Mouse (Mus musculus) kidney, adult 2 months (tissue): ENCODE data around the gene Fam76b. TPM values are rescaled to one million over a fixed set of nuclear protein-coding genes. Genes with fewer than 3 reads are reported as not detected.
A peak's percentile ranks its signal among the peaks of the same experiment; 100 is the strongest.

Experiments
- DNase-seq: peaks from one replicate; pipeline ENCODE4 v3.0.0; 2021
- H3K27ac ChIP-seq: fragments of 200-500 bp; 2 replicates; pipeline ENCODE4 v1.5.1; 2012; ENCODE audit warnings: low read depth, low read length, control low read depth, inconsistent platforms; ENCODE audit not compliant: insufficient read depth
- H3K27me3 ChIP-seq: fragments of 200-500 bp; replicated peaks from 2 replicates; pipeline ENCODE4 v1.6.1; 2012; ENCODE audit warnings: mild to moderate bottlenecking, moderate library complexity, low read length, inconsistent platforms; ENCODE audit not compliant: control insufficient read depth, insufficient read depth
- H3K36me3 ChIP-seq: fragments of 200-500 bp; 2 replicates; pipeline ENCODE4 v1.6.1; 2012; ENCODE audit warnings: mild to moderate bottlenecking, moderate library complexity, low read length, inconsistent platforms; ENCODE audit not compliant: control insufficient read depth, insufficient read depth
- H3K4me1 ChIP-seq: fragments of 200-500 bp; 2 replicates; pipeline ENCODE4 v1.6.1; 2011; ENCODE audit warnings: low read length; ENCODE audit not compliant: control insufficient read depth, insufficient read depth
- H3K4me3 ChIP-seq: fragments of 200-500 bp; 2 replicates; pipeline ENCODE4 v1.5.1; 2011; ENCODE audit warnings: mild to moderate bottlenecking, low read depth, low read length, control low read depth; ENCODE audit not compliant: insufficient read depth
- CTCF ChIP-seq: fragments of 200-500 bp; conservative IDR thresholded peaks from 2 replicates; pipeline ENCODE4 v1.5.1; 2011; ENCODE audit warnings: low read depth, mild to moderate bottlenecking, control low read depth, low read length, moderate library complexity, mixed read lengths; ENCODE audit not compliant: insufficient read depth, insufficient read length
- POLR2A ChIP-seq: fragments of 200-500 bp; IDR thresholded peaks from one replicate; pipeline ENCODE4 v1.6.1; 2011; ENCODE audit warnings: low read depth, low read length, control low read depth
- WGBS: fragments of 180-500 bp; shearing (Covaris S2); methylation state at CpG from one replicate; pipeline ENCODE4 v1.1.7; 2018; 5-methylcytosine and 5-hydroxymethylcytosine counted together
- polyA plus RNA-seq: library from polyadenylated mRNA; depleted of rRNA; stranded (reverse); fragments of >200 nt; gene quantifications from 2 replicates; pipeline ENCODE4 v1.2.3, GENCODE M21; 2012

Fam76b gene
- polyA plus RNA-seq, 1 experiment, result 4.0 TPM

- no peak for DNase-seq
- H3K27ac ChIP-seq, result no peak overlapping the region
Measured at GRCm38 (mm10) chr9:13835256-13835655, 7.7 kb downstream of the Fam76b start.

DNA sequence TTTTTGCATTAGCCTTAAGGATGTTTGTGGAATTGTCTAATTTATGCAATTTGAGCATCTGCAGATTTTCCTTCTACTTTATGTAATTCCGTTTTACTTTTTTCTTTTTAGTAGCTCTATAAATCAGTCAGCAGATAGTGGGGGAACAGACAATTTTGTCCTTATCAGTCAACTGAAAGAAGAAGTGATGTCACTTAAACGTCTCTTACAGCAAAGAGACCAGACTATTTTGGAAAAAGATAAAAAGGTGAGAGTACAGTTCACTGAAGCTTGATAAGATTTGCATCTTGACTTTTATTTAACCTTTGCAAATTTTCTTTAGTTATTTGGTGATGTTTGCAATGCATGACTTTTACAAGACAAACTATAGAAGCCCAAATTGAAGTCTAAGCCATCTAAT, 9.2 kb downstream of the Fam76b start:
- Histone ChIP-seq H3K27ac (no peak overlapping the region), H3K4me1 (no peaks in the 10 kb centered on the region), H3K36me3 (peaks cover 22% of the 10 kb centered on the region), H3K27me3 (no peaks in the 10 kb centered on the region), H3K4me3 (no peak overlapping the region)
- WGBS, result 67% methylated on average over 2 of the region's 2 CpGs
- no peak for DNase-seq
- no peak for TF ChIP-seq CTCF
- no peak for TF ChIP-seq POLR2A

More at GRCm38 (mm10) chr9:13835256-13835655, 7.7 kb downstream of the Fam76b start:
- Histone ChIP-seq H3K4me1 (no peaks in the 10 kb centered on the region), H3K36me3 (peaks cover 21% of the 10 kb centered on the region), H3K27me3 (no peaks in the 10 kb centered on the region), H3K4me3 (no peak overlapping the region)
- 77% methylated on average over 3 of the region's 3 CpGs for WGBS
- no peak for TF ChIP-seq POLR2A
- no peak for TF ChIP-seq CTCF

DNA sequence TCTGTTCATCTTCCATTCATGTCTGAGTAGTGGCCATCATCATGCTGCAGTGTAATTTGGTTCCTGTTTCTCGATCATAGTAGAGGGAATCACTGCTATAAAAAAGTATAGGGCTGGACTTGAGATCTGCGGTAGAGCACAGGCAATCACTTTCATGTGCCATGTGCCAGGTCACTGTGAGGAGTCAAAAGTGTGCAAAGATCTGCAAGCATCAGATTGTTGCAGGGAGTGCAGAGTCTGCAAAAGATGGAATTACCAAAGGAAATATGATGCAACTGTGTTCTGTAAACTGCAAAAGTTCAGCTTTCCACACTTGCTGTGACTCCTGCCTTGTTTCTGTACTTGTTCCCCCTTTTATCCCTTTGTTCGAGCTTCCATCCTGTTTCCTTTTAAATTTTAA, 20.1 kb downstream of the Fam76b start:
- H3K36me3 ChIP-seq, result peaks cover 1% of the 10 kb centered on the region; the same call in 1 of the 2 replicates
- no peaks in the 10 kb centered on the region for H3K4me1 ChIP-seq
- H3K27ac ChIP-seq, result no peak overlapping the region
- WGBS, result 71% methylated on average over 3 of the region's 3 CpGs
- H3K4me3 ChIP-seq, result no peak overlapping the region
- H3K27me3 ChIP-seq, result no peaks in the 10 kb centered on the region
- TF ChIP-seq CTCF (no peak), POLR2A (no peak)
- DNase-seq, result no peak

DNA sequence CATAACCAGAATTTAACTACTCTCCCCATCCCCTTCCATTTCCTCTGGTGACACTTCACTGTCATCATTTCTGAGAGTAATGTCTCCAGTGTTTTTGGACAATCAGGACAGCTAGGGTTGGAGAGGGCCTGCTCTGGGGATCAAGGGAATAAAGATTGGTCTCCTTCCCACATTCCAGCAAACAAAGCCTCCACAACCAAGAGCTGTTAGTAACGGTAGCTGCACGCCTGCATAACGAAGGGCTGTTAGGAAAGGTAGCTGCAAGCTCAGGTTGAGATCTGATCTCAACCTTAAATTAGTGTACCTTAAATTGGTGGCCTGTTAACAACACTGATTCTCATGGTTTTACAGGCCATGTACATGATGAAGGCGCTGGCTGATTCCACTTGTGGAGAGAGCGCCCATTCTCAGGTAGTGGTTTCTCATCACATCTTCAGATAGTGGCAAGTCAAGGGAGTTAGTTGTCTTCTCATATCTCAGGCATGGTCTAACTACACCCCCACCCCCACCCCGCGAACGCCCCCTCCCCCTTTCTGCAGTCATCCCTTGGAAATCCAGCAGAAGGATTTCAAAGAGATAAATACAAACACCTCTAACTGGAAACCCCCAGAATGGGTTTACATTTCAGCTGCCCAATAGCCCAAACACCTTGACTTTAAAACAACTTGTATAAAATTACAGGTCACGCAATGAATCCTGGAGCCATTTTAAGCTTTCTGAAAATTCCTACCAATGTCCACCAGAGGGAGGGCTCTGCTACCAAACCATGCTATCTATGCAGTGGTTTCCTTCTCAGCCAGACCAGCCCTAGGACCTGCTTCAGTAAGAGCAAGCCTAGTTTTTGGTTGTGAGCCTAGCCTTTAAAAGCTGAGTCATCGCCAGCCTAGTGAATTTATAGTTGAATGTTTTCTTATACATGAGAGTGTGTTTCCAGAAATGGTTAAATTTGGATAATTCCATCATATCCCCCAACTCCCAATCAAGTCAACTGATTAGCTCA, 21.3 kb downstream of the Fam76b start:
- WGBS, result 62% methylated on average over 10 of the region's 10 CpGs

DNA sequence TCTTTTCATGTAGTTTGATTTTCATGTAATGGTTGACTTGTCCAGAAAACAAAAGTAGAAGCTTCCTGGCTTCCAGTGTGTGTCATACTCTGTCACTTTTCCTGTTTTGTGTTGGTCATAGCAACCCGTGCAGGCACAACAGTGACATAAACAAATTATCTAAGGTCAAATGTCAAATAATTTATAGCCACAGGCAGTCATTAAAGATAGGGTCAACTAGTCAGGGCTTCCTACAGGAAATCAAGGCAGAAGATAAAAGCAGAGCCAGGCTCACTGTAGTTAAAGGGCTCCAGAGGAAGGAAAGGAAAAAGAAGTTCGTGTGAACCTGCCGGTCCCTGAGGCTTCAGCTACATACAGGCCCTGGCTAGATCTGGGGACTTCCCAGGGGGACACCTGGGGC, 26.4 kb downstream of the Fam76b start:
- DNase-seq, result peak; percentile 38
- TF ChIP-seq POLR2A (no peak), CTCF (no peak)
- no peaks in the 10 kb centered on the region for H3K36me3 ChIP-seq
- H3K4me3 ChIP-seq, result no peak overlapping the region
- no peaks in the 10 kb centered on the region for H3K4me1 ChIP-seq
- 52% methylated on average over 3 of the region's 3 CpGs for WGBS
- no peak overlapping the region for H3K27ac ChIP-seq
- no peaks in the 10 kb centered on the region for H3K27me3 ChIP-seq

More for the DNA sequence above, 21.3 kb downstream of the Fam76b start:
- TF ChIP-seq CTCF (peak; percentile 49), POLR2A (no peak)
- peak; percentile 50 for DNase-seq
- Histone ChIP-seq H3K36me3 (peaks cover 1% of the 10 kb centered on the region; the same call in 1 of the 2 replicates), H3K27ac (no peak overlapping the region), H3K4me1 (no peaks in the 10 kb centered on the region), H3K4me3 (no peak overlapping the region), H3K27me3 (no peaks in the 10 kb centered on the region)

DNA sequence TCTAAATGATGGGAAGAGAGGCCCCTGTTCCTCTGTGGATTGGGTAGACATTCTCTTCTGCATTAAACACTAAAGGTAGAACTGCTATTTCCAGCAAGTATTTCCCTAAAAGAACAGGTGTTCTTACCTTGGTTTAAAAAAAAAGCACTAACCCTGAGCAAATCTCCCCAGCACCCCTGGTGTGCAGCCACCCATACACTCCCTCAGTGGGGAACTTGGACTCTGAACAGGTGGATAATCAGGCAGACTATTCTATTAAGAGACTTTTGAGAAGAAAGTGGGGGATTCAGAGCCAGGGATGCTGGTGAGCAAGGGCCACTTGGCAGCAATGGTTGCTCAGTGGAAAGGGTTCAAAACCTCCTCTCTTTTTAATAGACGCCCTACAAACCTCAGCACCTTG, 28.7 kb downstream of the Fam76b start:
- 50% methylated on average over 1 of the region's 1 CpGs for WGBS
- no peak overlapping the region for H3K27ac ChIP-seq
- peak; percentile 47 for DNase-seq
- no peaks in the 10 kb centered on the region for H3K27me3 ChIP-seq
- no peaks in the 10 kb centered on the region for H3K36me3 ChIP-seq
- TF ChIP-seq CTCF (no peak), POLR2A (no peak)
- no peak overlapping the region for H3K4me3 ChIP-seq
- H3K4me1 ChIP-seq, result no peaks in the 10 kb centered on the region

- 58% methylated on average over 4 of the region's 4 CpGs for WGBS
- TF ChIP-seq POLR2A, result no peak
- no peak for TF ChIP-seq CTCF
Measured at GRCm38 (mm10) chr9:13856777-13857176, 29.3 kb downstream of the Fam76b start.

More at GRCm38 (mm10) chr9:13856777-13857176, 29.3 kb downstream of the Fam76b start:
- Histone ChIP-seq H3K27ac (no peak overlapping the region), H3K27me3 (no peaks in the 10 kb centered on the region), H3K36me3 (no peaks in the 10 kb centered on the region), H3K4me3 (no peak overlapping the region), H3K4me1 (no peaks in the 10 kb centered on the region)
- DNase-seq, result no peak
